Mouse (Mus musculus): ENCODE measurements around the gene S1pr1. TPM values are rescaled to one million over a fixed set of nuclear protein-coding genes. Genes with fewer than 3 reads are reported as not detected.

The S1pr1 gene
- 2.3 TPM in 1 of 2 replicates, not detected in the other for polyA plus RNA-seq (2012; ENCODE audit: insufficient read depth, low replicate concordance)

GRCm38 (mm10) chr3:115714671-115715651, at the start of gene S1pr1:
S1pr1 (minus strand) TSS chr3:115715072.
- H3K9me3 ChIP-seq, result no peaks in the 10 kb centered on the region
- TF ChIP-seq GATA1 (IDR thresholded peaks at IDR 0.05; ENCODE audit: borderline replicate concordance, low read length), result no peak
- TF ChIP-seq FLI1 (IDR thresholded peaks at IDR 0.05; ENCODE audit: low read length), result no peak
- H3K4me1 ChIP-seq, result peaks cover 54% of the 10 kb centered on the region
- H3K36me3 ChIP-seq (replicated peaks; ENCODE audit: low read length), result peaks cover 24% of the 10 kb centered on the region
- H3K4me3 ChIP-seq (replicated peaks), result peak within 1 kb of the TSS; percentile 98
- no peaks in the 10 kb centered on the region for H3K27me3 ChIP-seq (replicated peaks)

- H3K36me3 ChIP-seq (replicated peaks; ENCODE audit: low read length), result peaks cover 7% of the 10 kb centered on the region
- H3K9me3 ChIP-seq, result peaks cover 4% of the 10 kb centered on the region; the same call in 1 of the 2 replicates
- peaks cover 60% of the 10 kb centered on the region for H3K4me1 ChIP-seq
- TF ChIP-seq GATA1 (IDR thresholded peaks at IDR 0.05; ENCODE audit: borderline replicate concordance, low read length), result no peak
- TF ChIP-seq FLI1 (IDR thresholded peaks at IDR 0.05; ENCODE audit: low read length), result no peak
- no peaks in the 10 kb centered on the region for H3K27me3 ChIP-seq (replicated peaks)
- no peak overlapping the region for H3K4me3 ChIP-seq (replicated peaks)
Measured at GRCm38 (mm10) chr3:115763292-115763691, 48.4 kb upstream of the S1pr1 start.

GRCm38 (mm10) chr3:115762841-115763240, 48.0 kb upstream of the S1pr1 start:
- no peak overlapping the region for H3K4me3 ChIP-seq (replicated peaks)
- H3K4me1 ChIP-seq, result peaks cover 60% of the 10 kb centered on the region
- peaks cover 4% of the 10 kb centered on the region; the same call in 1 of the 2 replicates for H3K9me3 ChIP-seq
- H3K36me3 ChIP-seq (replicated peaks; ENCODE audit: low read length), result peaks cover 7% of the 10 kb centered on the region
- H3K27me3 ChIP-seq (replicated peaks), result no peaks in the 10 kb centered on the region
- TF ChIP-seq FLI1 (IDR thresholded peaks at IDR 0.05; ENCODE audit: low read length), result no peak
- TF ChIP-seq GATA1 (IDR thresholded peaks at IDR 0.05; ENCODE audit: borderline replicate concordance, low read length), result no peak

- H3K36me3 ChIP-seq (replicated peaks; ENCODE audit: low read length), result peaks cover 7% of the 10 kb centered on the region
- H3K27me3 ChIP-seq (replicated peaks), result no peaks in the 10 kb centered on the region
- H3K4me3 ChIP-seq (replicated peaks), result no peak overlapping the region
- TF ChIP-seq FLI1 (IDR thresholded peaks at IDR 0.05; ENCODE audit: low read length) (no peak), GATA1 (IDR thresholded peaks at IDR 0.05; ENCODE audit: borderline replicate concordance, low read length) (no peak)
- H3K4me1 ChIP-seq, result peaks cover 40% of the 10 kb centered on the region
- peaks cover 4% of the 10 kb centered on the region; the same call in 1 of the 2 replicates for H3K9me3 ChIP-seq
Measured at GRCm38 (mm10) chr3:115759659-115760058, 44.8 kb upstream of the S1pr1 start.

- no peak for TF ChIP-seq FLI1 (IDR thresholded peaks at IDR 0.05; ENCODE audit: low read length)
- no peak for TF ChIP-seq GATA1 (IDR thresholded peaks at IDR 0.05; ENCODE audit: borderline replicate concordance, low read length)
- peaks cover 38% of the 10 kb centered on the region for H3K4me1 ChIP-seq
- H3K36me3 ChIP-seq (replicated peaks; ENCODE audit: low read length), result peaks cover 7% of the 10 kb centered on the region
- H3K27me3 ChIP-seq (replicated peaks), result no peaks in the 10 kb centered on the region
- peaks cover 4% of the 10 kb centered on the region; the same call in 1 of the 2 replicates for H3K9me3 ChIP-seq
- no peak overlapping the region for H3K4me3 ChIP-seq (replicated peaks)
Measured at GRCm38 (mm10) chr3:115758455-115758912, 43.6 kb upstream of the S1pr1 start.

GRCm38 (mm10) chr3:115754466-115754865, 39.6 kb upstream of the S1pr1 start:
- no peak for TF ChIP-seq GATA1 (IDR thresholded peaks at IDR 0.05; ENCODE audit: borderline replicate concordance, low read length)
- TF ChIP-seq FLI1 (IDR thresholded peaks at IDR 0.05; ENCODE audit: low read length), result no peak
- Histone ChIP-seq H3K4me1 (peaks cover 25% of the 10 kb centered on the region), H3K36me3 (replicated peaks; ENCODE audit: low read length) (peaks cover under 1% of the 10 kb centered on the region), H3K4me3 (replicated peaks) (no peak overlapping the region), H3K9me3 (0 out of 2 replicates have a peak, but pooled peaks cover under 1% of the 10 kb centered on the region), H3K27me3 (replicated peaks) (no peaks in the 10 kb centered on the region)

GRCm38 (mm10) chr3:115750369-115750768, 35.5 kb upstream of the S1pr1 start:
- Histone ChIP-seq H3K36me3 (replicated peaks; ENCODE audit: low read length) (no peaks in the 10 kb centered on the region), H3K9me3 (no peaks in the 10 kb centered on the region), H3K4me3 (replicated peaks) (peak overlapping the region; percentile 62), H3K27me3 (replicated peaks) (no peaks in the 10 kb centered on the region), H3K4me1 (peaks cover 14% of the 10 kb centered on the region)
- TF ChIP-seq GATA1 (IDR thresholded peaks at IDR 0.05; ENCODE audit: borderline replicate concordance, low read length), result no peak
- TF ChIP-seq FLI1 (IDR thresholded peaks at IDR 0.05; ENCODE audit: low read length), result no peak

- TF ChIP-seq GATA1 (IDR thresholded peaks at IDR 0.05; ENCODE audit: borderline replicate concordance, low read length) (no peak), FLI1 (IDR thresholded peaks at IDR 0.05; ENCODE audit: low read length) (no peak)
- H3K27me3 ChIP-seq (replicated peaks), result no peaks in the 10 kb centered on the region
Measured at GRCm38 (mm10) chr3:115748289-115748989, 33.6 kb upstream of the S1pr1 start.

GRCm38 (mm10) chr3:115746511-115746910, 31.6 kb upstream of the S1pr1 start:
- no peaks in the 10 kb centered on the region for H3K27me3 ChIP-seq (replicated peaks)
- no peak overlapping the region for H3K4me3 ChIP-seq (replicated peaks)
- TF ChIP-seq FLI1 (IDR thresholded peaks at IDR 0.05; ENCODE audit: low read length) (no peak), GATA1 (IDR thresholded peaks at IDR 0.05; ENCODE audit: borderline replicate concordance, low read length) (no peak)
- no peaks in the 10 kb centered on the region for H3K36me3 ChIP-seq (replicated peaks; ENCODE audit: low read length)
- H3K9me3 ChIP-seq, result no peaks in the 10 kb centered on the region
- peaks cover 14% of the 10 kb centered on the region for H3K4me1 ChIP-seq

More at GRCm38 (mm10) chr3:115748289-115748989, 33.6 kb upstream of the S1pr1 start:
- Histone ChIP-seq H3K36me3 (replicated peaks; ENCODE audit: low read length) (no peaks in the 10 kb centered on the region), H3K4me3 (replicated peaks) (no peak overlapping the region), H3K4me1 (peaks cover 14% of the 10 kb centered on the region), H3K9me3 (no peaks in the 10 kb centered on the region)
